Mouse (Mus musculus) erythroblast, embryonic 14.5 days (primary cell): Measurements from ENCODE around the gene Hbb-bh1. TPM values are rescaled to one million over a fixed set of nuclear protein-coding genes. Genes with fewer than 3 reads are reported as not detected.
"Not testable (repeated sequence)": the region's sequence is repeated elsewhere in the genome, so short reads cannot be mapped to it uniquely, and the experiment has no call there.

ENCODE experiments used
- H3K27me3 ChIP-seq: 2 replicates; pipeline ENCODE4 v1.6.1; 2012; ENCODE audit warnings: inconsistent platforms; ENCODE audit not compliant: control insufficient read depth
- H3K36me3 ChIP-seq: 2 replicates; pipeline ENCODE4 v1.6.1; 2012; ENCODE audit warnings: mild to moderate bottlenecking, inconsistent platforms; ENCODE audit not compliant: control insufficient read depth
- H3K4me1 ChIP-seq: 2 replicates; pipeline ENCODE4 v1.6.1; 2012; ENCODE audit warnings: inconsistent platforms; ENCODE audit not compliant: control insufficient read depth
- H3K4me3 ChIP-seq: replicated peaks from 2 replicates; pipeline ENCODE3; 2012; ENCODE audit warnings: moderate library complexity, mild to moderate bottlenecking, inconsistent platforms
- H3K9me3 ChIP-seq: 2 replicates; pipeline ENCODE4 v1.6.1; 2012; ENCODE audit warnings: low read length, inconsistent platforms, mixed read lengths; ENCODE audit not compliant: control insufficient read depth
- GATA1 ChIP-seq: IDR thresholded peaks from 2 replicates; pipeline ENCODE4 v1.6.1; 2012; ENCODE audit warnings: low read length, inconsistent platforms, mixed read lengths
- TAL1 ChIP-seq: IDR thresholded peaks from 3 replicates; pipeline ENCODE4 v1.6.1; 2012; ENCODE audit warnings: low read length, inconsistent platforms, mixed read lengths
- polyA plus RNA-seq: library from polyadenylated mRNA; stranded (reverse); fragments of >175 nt; gene quantifications from 2 replicates; pipeline ENCODE4 v1.2.3, GENCODE M21; 2012

Hbb-bh1 gene
- polyA plus RNA-seq, 1 experiment: 4.3 TPM

DNA sequence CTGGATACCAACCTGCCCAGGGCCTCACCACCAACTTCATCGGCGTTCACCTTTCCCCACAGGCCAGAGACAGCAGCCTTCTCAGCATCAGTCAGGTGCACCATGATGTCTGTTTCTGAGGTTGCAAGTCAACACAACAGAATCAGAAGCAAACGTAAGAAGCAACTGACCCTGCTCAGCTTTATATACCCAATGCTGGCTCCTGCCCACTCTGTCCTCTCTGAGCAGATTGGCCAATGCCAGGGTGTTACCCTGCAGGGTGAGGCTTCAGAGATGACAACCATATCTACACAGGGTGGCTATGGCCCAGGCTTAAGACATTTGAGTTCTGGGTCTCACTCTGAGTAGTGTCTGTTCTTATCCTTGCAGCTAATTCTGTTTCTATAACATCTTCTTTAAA lies 29.2 kb downstream of the Hbb-bh1 start, which contains the start of gene Hbb-bt:
Hbb-bt (minus strand) TSS at position 231 of the 400 bp plus-strand sequence.
- peaks cover 33% of the 10 kb centered on the region for H3K36me3 ChIP-seq
- H3K4me3 ChIP-seq: peak within 1 kb of the TSS; percentile 71
- TF ChIP-seq TAL1: no peak
- peak; percentile 45 for TF ChIP-seq GATA1
- peaks cover 48% of the 10 kb centered on the region for H3K4me1 ChIP-seq
- no peaks in the 10 kb centered on the region for H3K27me3 ChIP-seq
- H3K9me3 ChIP-seq: no peaks in the 10 kb centered on the region

GRCm38 (mm10) chr7:103813152-103813551 lies 29.8 kb downstream of the Hbb-bh1 start:
- not testable (repeated sequence) for H3K4me3 ChIP-seq, H3K27me3 ChIP-seq, H3K9me3 ChIP-seq
- peaks cover 54% of the 10 kb centered on the region for H3K4me1 ChIP-seq
- H3K36me3 ChIP-seq: peaks cover 36% of the 10 kb centered on the region

GRCm38 (mm10) chr7:103812174-103812573 lies 30.8 kb downstream of the Hbb-bh1 start:
- Histone ChIP-seq H3K36me3 (peaks cover 36% of the 10 kb centered on the region), H3K27me3 (no peaks in the 10 kb centered on the region), H3K9me3 (no peaks in the 10 kb centered on the region), H3K4me3 (peak overlapping the region; percentile 68), H3K4me1 (peaks cover 62% of the 10 kb centered on the region)
- TF ChIP-seq GATA1 (no peak; the same call in 1 of the 2 replicates), TAL1 (no peak)

DNA sequence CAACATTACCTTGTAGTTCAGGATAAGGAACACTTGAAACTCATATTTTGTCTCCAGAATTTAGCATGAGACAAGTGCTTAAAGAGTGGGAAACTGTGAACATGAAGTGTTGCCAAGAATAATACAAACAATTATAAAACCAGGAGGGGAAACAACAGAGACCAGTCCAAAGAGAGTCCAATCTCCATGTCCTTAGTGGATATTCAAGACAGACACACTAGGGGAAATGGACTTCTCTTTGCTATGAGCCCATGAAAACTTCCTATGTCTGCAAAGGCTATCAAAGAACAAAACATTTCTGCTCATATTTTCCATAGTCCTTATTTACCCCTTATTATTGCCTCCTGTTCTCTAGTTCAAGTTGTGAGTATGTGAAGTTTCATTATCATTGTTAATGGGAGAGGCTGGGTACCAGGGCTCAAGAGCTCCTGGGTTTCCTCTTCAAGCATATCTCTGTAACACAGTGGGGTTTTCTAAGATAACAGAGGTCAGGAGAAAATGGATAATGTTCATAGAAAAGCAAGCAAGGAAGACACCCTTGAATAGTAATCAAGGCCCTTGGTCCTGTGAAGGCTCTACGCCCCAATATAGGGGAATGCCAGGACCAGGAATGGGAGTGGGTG lies 31.6 kb downstream of the Hbb-bh1 start:
- peaks cover 67% of the 10 kb centered on the region for H3K4me1 ChIP-seq
- no peaks in the 10 kb centered on the region for H3K9me3 ChIP-seq
- no peaks in the 10 kb centered on the region for H3K27me3 ChIP-seq
- peaks cover 36% of the 10 kb centered on the region for H3K36me3 ChIP-seq
- peak overlapping the region; percentile 64 for H3K4me3 ChIP-seq
- TF ChIP-seq TAL1: peak; percentile 56
- TF ChIP-seq GATA1: peak; percentile 42

- Histone ChIP-seq H3K36me3 (peaks cover 36% of the 10 kb centered on the region), H3K4me1 (peaks cover 64% of the 10 kb centered on the region), H3K4me3 (peak overlapping the region; percentile 64), H3K27me3 (no peaks in the 10 kb centered on the region), H3K9me3 (no peaks in the 10 kb centered on the region)
- TF ChIP-seq GATA1 (no peak), TAL1 (no peak)
Observed at GRCm38 (mm10) chr7:103810746-103811145, 32.2 kb downstream of the Hbb-bh1 start.

GRCm38 (mm10) chr7:103810296-103810695 lies 32.7 kb downstream of the Hbb-bh1 start:
- TF ChIP-seq TAL1 (peak; percentile 16; the same call in 1 of the 3 replicates), GATA1 (no peak)
- no peaks in the 10 kb centered on the region for H3K9me3 ChIP-seq
- peak overlapping the region; percentile 64 for H3K4me3 ChIP-seq
- no peaks in the 10 kb centered on the region for H3K27me3 ChIP-seq
- peaks cover 36% of the 10 kb centered on the region for H3K36me3 ChIP-seq
- H3K4me1 ChIP-seq: peaks cover 61% of the 10 kb centered on the region

GRCm38 (mm10) chr7:103809801-103810155 lies 33.2 kb downstream of the Hbb-bh1 start:
- Histone ChIP-seq H3K9me3 (no peaks in the 10 kb centered on the region), H3K36me3 (peaks cover 36% of the 10 kb centered on the region), H3K27me3 (no peaks in the 10 kb centered on the region), H3K4me3 (peak overlapping the region; percentile 64), H3K4me1 (peaks cover 57% of the 10 kb centered on the region)
- TF ChIP-seq GATA1: no peak
- TF ChIP-seq TAL1: no peak

- TF ChIP-seq GATA1: peak; percentile 82
- TF ChIP-seq TAL1: peak; percentile 79
- no peaks in the 10 kb centered on the region for H3K9me3 ChIP-seq
- no peaks in the 10 kb centered on the region for H3K27me3 ChIP-seq
- H3K36me3 ChIP-seq: peaks cover 36% of the 10 kb centered on the region
- H3K4me3 ChIP-seq: peak overlapping the region; percentile 64
- peaks cover 52% of the 10 kb centered on the region for H3K4me1 ChIP-seq
Observed at GRCm38 (mm10) chr7:103808971-103809800, 33.8 kb downstream of the Hbb-bh1 start.

DNA sequence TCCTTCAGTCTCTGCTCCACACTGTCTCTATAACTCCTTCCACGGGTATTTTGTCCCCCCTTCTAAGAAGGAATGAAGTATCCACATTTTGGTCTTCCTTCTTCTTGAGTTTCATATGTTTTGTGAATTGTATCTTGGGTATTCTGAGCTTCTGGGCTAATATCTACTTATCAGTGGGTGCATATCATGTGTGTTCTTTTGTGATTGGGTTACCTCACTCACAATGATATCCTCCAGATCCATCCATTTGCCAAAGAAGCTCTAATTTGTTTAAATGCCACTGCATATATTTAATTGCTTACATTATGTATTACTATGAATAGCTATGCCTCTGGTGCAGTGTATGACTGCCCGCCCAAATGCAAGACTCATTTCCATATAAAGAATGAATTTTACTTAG lies 34.8 kb downstream of the Hbb-bh1 start:
- H3K27me3 ChIP-seq, H3K4me3 ChIP-seq: not testable (repeated sequence)

More for the DNA sequence above, 34.8 kb downstream of the Hbb-bh1 start:
- Histone ChIP-seq H3K36me3 (peaks cover 30% of the 10 kb centered on the region), H3K4me1 (peaks cover 48% of the 10 kb centered on the region)
- H3K9me3 ChIP-seq: not testable (repeated sequence)
